Mouse (Mus musculus) erythroblast, embryonic 14.5 days (primary cell): ENCODE measurements around the gene Vmn2r3.
"Not testable (repeated sequence)": the region's sequence is repeated elsewhere in the genome, so short reads cannot be mapped to it uniquely, and the experiment has no call there.

Experiments used
- GATA1 ChIP-seq: IDR thresholded peaks from 2 replicates; pipeline ENCODE4 v1.6.1; 2012; ENCODE audit warnings: low read length, inconsistent platforms, mixed read lengths
- TAL1 ChIP-seq: IDR thresholded peaks from 3 replicates; pipeline ENCODE4 v1.6.1; 2012; ENCODE audit warnings: low read length, inconsistent platforms, mixed read lengths

DNA sequence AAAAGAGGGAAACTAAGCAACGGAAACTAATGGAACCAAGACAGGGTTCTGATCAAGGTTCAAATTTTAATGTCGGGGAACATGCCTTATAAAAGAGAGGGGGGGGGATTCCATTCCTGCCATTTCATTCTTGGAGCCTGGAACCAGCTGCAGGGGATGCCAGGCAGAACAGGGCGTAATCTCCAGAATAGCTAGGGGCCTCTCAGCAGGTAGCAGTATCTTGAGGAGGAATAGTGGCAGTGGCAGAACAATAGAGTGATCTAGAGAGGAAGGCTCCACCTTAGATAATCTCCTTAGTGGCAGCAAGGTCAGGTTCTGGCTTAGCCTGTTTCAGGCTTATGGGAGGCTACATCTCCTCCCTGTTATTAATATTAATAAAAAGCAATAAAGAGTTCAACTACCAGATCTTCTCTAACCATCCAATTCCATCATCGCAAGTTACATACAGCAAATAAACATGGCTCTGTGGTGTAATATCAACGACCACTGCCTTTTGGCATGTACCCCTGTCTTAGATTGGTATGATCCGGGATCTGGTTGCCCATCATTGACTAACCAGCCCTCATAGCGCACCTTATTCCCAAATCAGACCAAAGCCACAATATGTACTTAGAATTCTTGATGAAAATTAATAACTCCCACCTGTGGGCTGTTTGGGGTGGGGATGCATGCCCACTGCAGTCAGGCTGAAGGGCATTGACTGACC, 24.3 kb downstream of the Vmn2r3 start:
- TF ChIP-seq GATA1, TAL1: not testable (repeated sequence)
